Mouse (Mus musculus) mouse embryonic stem cell (cell line): ENCODE results near the gene Fgfr2.

Source experiments
- in situ Hi-C, 2 experiments: fragments of 300-500 bp; cut with MboI; formaldehyde crosslinking; loops; 1 replicate in 1 of 2; 3 replicates in 1 of 2; pipeline ENCODE4 v1.14.3; 2019 to 2020; ENCODE audit warnings: low sequenced_read_pairs in 2 of 2, low pct_unique_long_range_greater_than_20kb in 1 of 2, mixed read lengths in 1 of 2; ENCODE audit not compliant: unreplicated experiment in 1 of 2

The Fgfr2 gene

GRCm38 (mm10) chr7:130327603-130328365, 2795.4 kb downstream of the Fgfr2 start:
- in situ Hi-C loops = no loop called here

- in situ Hi-C loops = no loop called here
Measured at GRCm38 (mm10) chr7:130325983-130326433, 2797.1 kb downstream of the Fgfr2 start.

- in situ Hi-C loops = no loop called here
Measured at GRCm38 (mm10) chr7:130324716-130325401, 2798.3 kb downstream of the Fgfr2 start.

GRCm38 (mm10) chr7:130323766-130324165, 2799.4 kb downstream of the Fgfr2 start:
- in situ Hi-C loops = no loop called here

GRCm38 (mm10) chr7:130319799-130320556, 2803.2 kb downstream of the Fgfr2 start:
- in situ Hi-C loops = no loop called here

DNA sequence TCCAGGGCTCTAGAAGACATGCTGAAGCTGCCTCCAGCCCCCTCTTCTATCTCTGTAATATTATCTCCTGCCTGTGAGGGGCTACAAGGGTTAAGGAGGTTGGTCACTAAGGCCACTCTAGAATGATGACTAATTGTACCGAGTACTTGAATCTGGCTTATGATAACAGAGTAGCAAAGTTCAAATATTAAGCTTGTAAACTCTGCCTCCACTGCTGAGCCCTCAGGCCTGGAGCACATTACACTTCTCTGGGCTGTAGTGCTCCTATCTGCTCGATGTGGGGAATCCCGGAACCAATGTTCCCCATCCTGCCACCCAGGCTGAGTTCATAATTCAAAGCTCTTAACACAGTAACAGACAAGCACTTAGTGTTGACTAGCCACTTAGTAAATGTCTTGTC, 2806.9 kb downstream of the Fgfr2 start:
- in situ Hi-C loops = no loop called here

GRCm38 (mm10) chr7:130315221-130315620, 2807.9 kb downstream of the Fgfr2 start:
- in situ Hi-C loops = no loop called here

GRCm38 (mm10) chr7:130314658-130315057, 2808.5 kb downstream of the Fgfr2 start:
- in situ Hi-C loops = no loop called here

DNA sequence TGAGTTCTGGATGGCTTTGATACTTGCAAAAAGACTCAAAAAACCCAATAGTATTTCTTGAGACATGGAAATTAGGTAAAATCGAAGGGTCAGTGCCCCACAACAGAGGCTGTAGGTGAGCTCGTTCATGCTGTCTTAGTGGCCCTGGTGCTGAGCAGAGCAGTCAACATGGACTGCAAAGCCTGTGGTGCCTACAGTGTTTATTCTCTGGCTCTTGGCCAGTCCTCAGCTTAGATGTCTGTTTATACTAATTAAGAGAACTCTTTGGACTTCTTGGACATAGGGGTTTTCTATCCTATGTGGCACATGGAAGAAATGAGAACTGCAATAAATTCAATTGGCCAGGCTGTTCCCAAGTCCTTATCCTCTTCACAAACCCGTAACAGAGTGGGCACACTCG, 2811.8 kb downstream of the Fgfr2 start:
- in situ Hi-C loops = no loop called here

GRCm38 (mm10) chr7:130309180-130309579, 2814.0 kb downstream of the Fgfr2 start:
- in situ Hi-C loops = no loop called here

- in situ Hi-C loops = no loop called here
Measured at GRCm38 (mm10) chr7:130307036-130307435, 2816.1 kb downstream of the Fgfr2 start.

DNA sequence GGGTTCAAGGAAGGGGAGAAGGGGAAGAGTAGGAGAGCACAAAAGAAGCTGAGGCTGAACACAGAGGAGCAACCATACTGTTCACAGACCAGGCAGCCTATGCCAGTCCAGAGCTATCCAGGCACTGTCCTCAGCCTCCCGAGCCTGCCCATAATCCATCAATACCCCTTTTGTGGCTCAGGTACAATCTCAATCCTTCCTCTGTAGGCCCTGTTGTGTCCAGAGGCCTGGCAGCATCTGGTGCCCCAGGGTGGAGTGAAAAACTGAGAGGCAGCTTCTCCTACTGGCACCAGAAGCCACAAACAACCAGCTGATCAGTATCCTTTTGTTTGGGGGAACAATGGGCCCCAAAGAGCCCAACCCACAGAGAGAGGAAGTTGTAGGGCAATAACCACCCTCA, 2818.5 kb downstream of the Fgfr2 start:
- in situ Hi-C loops = no loop called here

DNA sequence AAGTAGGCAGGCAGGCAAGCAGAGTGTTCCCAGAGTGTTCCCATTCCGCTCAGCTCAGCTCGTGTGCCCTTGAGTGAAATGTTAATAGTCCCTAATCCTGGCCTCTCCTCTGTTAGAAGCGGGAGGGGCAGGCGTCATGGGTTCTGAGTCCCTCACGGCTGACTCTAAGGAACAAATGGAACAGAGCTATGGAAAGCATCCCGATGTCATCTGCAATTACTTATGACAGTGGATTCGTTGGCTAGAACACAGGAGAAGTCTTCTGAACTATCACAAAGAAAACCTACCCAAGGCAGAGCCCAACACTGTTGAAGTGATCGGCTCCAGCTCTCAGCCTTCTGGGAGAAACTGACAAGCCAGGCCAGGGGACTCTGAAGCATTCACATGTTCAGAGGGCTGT, 2819.7 kb downstream of the Fgfr2 start:
- in situ Hi-C loops = no loop called here

- in situ Hi-C loops = no loop called here
Measured at GRCm38 (mm10) chr7:130300606-130301005, 2822.5 kb downstream of the Fgfr2 start.

- in situ Hi-C loops = no loop called here
Measured at GRCm38 (mm10) chr7:130298926-130299594, 2824.1 kb downstream of the Fgfr2 start.

DNA sequence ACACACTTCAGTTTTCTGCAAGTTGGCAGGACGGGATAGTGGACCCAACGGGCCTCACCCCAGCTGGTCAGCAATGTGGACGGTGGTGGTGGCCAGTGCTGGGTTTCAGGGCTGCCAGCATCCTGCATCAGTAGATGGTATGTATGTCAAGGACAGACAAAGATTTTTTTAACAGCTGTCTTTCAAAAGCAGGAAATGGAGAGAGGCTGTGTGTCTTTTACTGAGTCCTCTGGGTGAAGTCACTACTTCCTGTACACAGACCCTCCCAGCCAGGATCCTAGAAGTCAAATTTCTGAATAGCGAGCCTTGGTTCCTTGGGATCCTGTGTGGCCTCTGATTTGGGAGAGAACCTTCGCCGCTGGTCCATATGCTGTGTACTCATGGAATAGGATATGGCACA, 2832.0 kb downstream of the Fgfr2 start:
- in situ Hi-C loops = no loop called here

DNA sequence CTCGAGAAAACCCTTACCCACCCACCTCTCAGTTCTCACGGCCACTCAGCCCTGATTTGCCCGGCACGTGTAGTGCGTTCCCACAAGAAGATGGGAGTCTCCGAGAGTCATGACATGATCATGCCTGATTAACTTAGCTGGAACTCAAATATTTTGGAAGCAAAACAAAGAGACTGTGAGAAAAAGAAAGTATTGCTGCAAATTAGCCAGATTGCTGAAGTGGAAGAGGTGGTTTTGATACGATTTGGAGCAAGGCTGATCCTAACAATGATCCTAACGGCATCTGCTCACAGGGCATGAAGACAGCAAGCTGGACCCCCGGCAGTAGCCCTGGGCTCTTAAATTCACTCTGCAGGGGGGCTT, 2833.7 kb downstream of the Fgfr2 start:
- in situ Hi-C loops = no loop called here

GRCm38 (mm10) chr7:130288719-130289427, 2834.3 kb downstream of the Fgfr2 start:
- in situ Hi-C loops = no loop called here
